Mouse (Mus musculus) forebrain, embryonic 14.5 days (tissue): ENCODE results near the gene Clmp. TPM values are rescaled to one million over a fixed set of nuclear protein-coding genes. Genes with fewer than 3 reads are reported as not detected.
"Not testable (repeated sequence)": the region's sequence is repeated elsewhere in the genome, so short reads cannot be mapped to it uniquely, and the experiment has no call there.

Experiments used
- ATAC-seq: fragments of 200-750 bp; cut with Nextera tagmentation; 2 replicates; pipeline ENCODE4 v1.8.0; 2017; ENCODE audit warnings: mild to moderate bottlenecking, moderate library complexity
- DNase-seq: peaks from one replicate; pipeline ENCODE4 v3.0.0-alpha.2; 2015; ENCODE audit warnings: low spot score
- H3K27ac ChIP-seq: fragments of 300-500 bp; sonication (generic); 2 replicates; pipeline ENCODE4 v1.5.1; 2014; ENCODE audit warnings: low read depth, mild to moderate bottlenecking, control low read depth, low read length, moderate library complexity
- H3K27me3 ChIP-seq: fragments of 300-500 bp; sonication (generic); replicated peaks from 2 replicates; pipeline ENCODE4 v1.6.1; 2014; ENCODE audit warnings: low read length, control low read depth, mixed read lengths; ENCODE audit not compliant: control insufficient read depth, insufficient read depth
- H3K36me3 ChIP-seq: fragments of 300-500 bp; sonication (generic); 2 replicates; pipeline ENCODE4 v1.6.1; 2014; ENCODE audit warnings: low read length, control low read depth; ENCODE audit not compliant: control insufficient read depth, insufficient read depth
- H3K4me1 ChIP-seq: fragments of 300-500 bp; sonication (generic); 2 replicates; pipeline ENCODE4 v1.6.1; 2014; ENCODE audit warnings: antibody characterized with exemption, low read length, control low read depth; ENCODE audit not compliant: control insufficient read depth, insufficient read depth
- H3K4me2 ChIP-seq: fragments of 300-500 bp; sonication (generic); 2 replicates; pipeline ENCODE4 v1.6.1; 2014; ENCODE audit warnings: mild to moderate bottlenecking, control low read depth, low read length
- H3K4me3 ChIP-seq: fragments of 300-500 bp; sonication (generic); 2 replicates; pipeline ENCODE4 v1.5.1; 2014; ENCODE audit warnings: low read depth, low read length, control low read depth
- H3K9ac ChIP-seq: fragments of 300-500 bp; sonication (generic); 2 replicates; pipeline ENCODE4 v1.6.1; 2014; ENCODE audit warnings: mild to moderate bottlenecking, low read length, control low read depth, moderate library complexity
- H3K9me3 ChIP-seq: fragments of 300-500 bp; sonication (generic); replicated peaks from 2 replicates; pipeline ENCODE4 v1.6.1; 2016; ENCODE audit warnings: low read length, control low read depth, mixed read lengths; ENCODE audit not compliant: control insufficient read depth
- WGBS: fragments of 180-500 bp; shearing (Covaris S2); extraction: QIAGEN DNeasy Blood & Tissue Kit; methylation state at CpG from one replicate; pipeline ENCODE4 v1.1.7; 2014; 5-methylcytosine and 5-hydroxymethylcytosine counted together
- polyA plus RNA-seq: library from polyadenylated mRNA; unstranded; fragments of >200 nt; fragmentation: Nextera tagmentation; extraction: Ambion mirVana; gene quantifications from 2 replicates; pipeline ENCODE4 v1.2.1, GENCODE M21; 2014

Gene Clmp
- polyA plus RNA-seq, 1 experiment from 2014 or later = 45.6 TPM

DNA sequence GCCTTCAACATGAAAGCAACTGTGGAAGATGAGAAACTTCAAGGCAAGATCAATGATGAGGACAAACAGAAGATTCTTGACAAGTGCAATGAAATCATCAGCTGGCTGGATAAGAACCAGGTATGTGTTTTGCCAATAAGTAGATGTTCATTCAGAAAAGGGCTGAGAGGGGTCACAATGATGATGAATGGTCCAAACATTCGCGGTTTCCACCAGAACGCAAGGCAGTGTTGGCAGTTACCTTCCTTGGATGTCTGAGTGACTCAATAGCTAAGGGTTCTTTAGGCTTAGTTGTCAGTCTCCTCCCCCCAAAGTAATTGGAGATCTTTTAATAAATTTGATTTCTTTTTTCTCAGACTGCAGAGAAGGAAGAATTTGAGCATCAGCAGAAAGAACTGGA lies 118.8 kb downstream of the Clmp start:
- H3K4me3 ChIP-seq, DNase-seq, H3K27ac ChIP-seq, ATAC-seq, H3K9me3 ChIP-seq, H3K4me2 ChIP-seq, H3K9ac ChIP-seq, H3K27me3 ChIP-seq: not testable (repeated sequence)
- peaks cover 49% of the 10 kb centered on the region for H3K36me3 ChIP-seq
- 53% methylated on average over 3 of the region's 3 CpGs for WGBS
- H3K4me1 ChIP-seq = peaks cover 23% of the 10 kb centered on the region

- Histone ChIP-seq H3K4me1 (peaks cover 23% of the 10 kb centered on the region), H3K27me3 (no peaks in the 10 kb centered on the region), H3K4me3 (peak overlapping the region; percentile 4; the same call in 1 of the 2 replicates), H3K9ac (no peak overlapping the region), H3K4me2 (peak overlapping the region; percentile 29), H3K9me3 (no peaks in the 10 kb centered on the region), H3K36me3 (peaks cover 49% of the 10 kb centered on the region), H3K27ac (no peak overlapping the region)
- ATAC-seq (no peak), DNase-seq (peak; percentile 92)
- 19% methylated on average over 2 of the region's 2 CpGs for WGBS
These were observed 119.5 kb downstream of the Clmp start for GRCm38 (mm10) chr9:40805263-40805662.

- Histone ChIP-seq H3K4me1 (peaks cover 23% of the 10 kb centered on the region), H3K36me3 (peaks cover 49% of the 10 kb centered on the region), H3K4me2 (no peak overlapping the region), H3K4me3 (no peak overlapping the region), H3K9me3 (no peaks in the 10 kb centered on the region), H3K9ac (no peak overlapping the region), H3K27ac (peak overlapping the region; percentile 22), H3K27me3 (no peaks in the 10 kb centered on the region)
- DNase-seq = peak; percentile 90
- 23% methylated on average over 5 of the region's 5 CpGs for whole genome bisulfite sequencing
- peak; percentile 21 for ATAC-seq
These were observed 120.9 kb downstream of the Clmp start for GRCm38 (mm10) chr9:40806440-40807288.

DNA sequence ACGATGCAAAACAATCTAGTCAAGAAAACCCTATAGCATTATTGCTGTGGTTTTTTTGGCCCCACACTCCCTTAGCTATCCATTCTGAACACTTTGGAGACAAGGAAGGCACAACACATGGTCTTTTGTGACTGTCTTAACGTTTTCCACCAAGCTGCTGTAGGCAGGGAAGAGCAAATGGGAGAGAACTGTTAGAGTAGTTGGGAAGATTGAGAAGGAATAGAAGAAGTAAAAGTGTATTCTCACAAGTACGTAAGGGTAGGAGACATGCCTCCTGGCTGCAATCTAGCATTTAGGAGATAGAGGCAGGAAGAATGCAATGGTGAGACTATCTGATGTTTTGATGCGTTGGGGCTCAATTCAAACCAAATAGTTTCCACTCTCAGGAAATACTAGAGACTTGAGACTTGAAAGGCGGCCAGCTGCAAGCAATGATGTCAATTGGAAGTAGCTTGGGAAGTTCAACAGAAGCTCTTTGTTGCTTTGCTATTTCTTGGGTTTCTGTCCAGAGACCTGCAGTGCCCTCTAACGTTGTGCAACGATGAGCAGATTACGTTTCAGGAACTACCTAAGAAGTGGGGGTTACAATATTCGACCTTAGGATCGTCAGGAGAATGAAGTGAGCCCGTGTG lies 121.6 kb downstream of the Clmp start:
- peak; percentile 45 for DNase-seq

DNA sequence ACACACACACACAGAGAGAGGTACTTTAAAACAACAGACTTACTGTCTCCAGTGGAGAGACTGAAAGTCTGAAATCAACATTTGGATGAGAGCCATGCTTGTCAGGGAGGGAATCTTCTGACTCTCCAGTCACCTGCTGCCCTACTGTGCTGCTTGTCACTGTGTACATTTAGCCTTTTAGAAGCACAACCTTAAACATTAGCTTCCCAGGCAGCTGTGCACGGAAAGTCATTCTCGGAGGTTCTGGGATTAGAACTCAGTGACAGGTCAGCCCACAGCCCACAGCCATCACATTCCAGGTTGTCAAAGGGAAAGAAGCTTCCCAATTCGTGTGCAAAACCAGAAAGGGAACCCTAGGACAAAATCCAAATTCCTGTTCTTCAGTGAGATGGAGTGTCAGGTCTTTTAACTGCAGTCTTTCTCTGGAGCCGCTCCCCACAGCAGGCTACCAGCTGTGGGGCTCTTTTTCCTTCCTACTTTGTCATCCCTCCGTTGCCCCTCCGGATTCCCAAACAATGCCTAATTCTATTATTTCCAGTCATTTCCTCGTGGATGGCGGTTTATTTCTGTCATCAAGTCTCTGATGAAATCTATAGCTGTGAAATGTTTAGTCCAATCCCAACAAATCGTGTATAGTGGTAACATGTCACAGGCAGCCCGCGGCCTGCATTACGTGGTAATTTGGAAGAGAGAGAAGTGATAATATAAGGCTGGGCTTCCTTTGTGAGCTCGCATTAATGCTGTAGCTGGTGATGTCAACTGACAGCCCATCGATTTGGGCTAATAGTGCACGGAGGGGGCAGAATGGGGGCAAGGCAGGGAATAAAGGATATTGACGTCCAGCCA lies 122.5 kb downstream of the Clmp start:
- H3K27ac ChIP-seq = peak overlapping the region; percentile 56; the same call in 1 of the 2 replicates
- no peak overlapping the region for H3K4me2 ChIP-seq
- DNase-seq = peak; percentile 65
- H3K36me3 ChIP-seq = peaks cover 47% of the 10 kb centered on the region
- peak overlapping the region; percentile 26; the same call in 1 of the 2 replicates for H3K9ac ChIP-seq
- ATAC-seq = peak; percentile 22; the same call in 1 of the 2 replicates
- WGBS = 15% methylated on average over 16 of the region's 16 CpGs
- peaks cover 23% of the 10 kb centered on the region for H3K4me1 ChIP-seq
- no peaks in the 10 kb centered on the region for H3K27me3 ChIP-seq
- H3K9me3 ChIP-seq = no peaks in the 10 kb centered on the region
- H3K4me3 ChIP-seq = no peak overlapping the region

More for the DNA sequence above, 121.6 kb downstream of the Clmp start:
- H3K9me3 ChIP-seq = no peaks in the 10 kb centered on the region
- H3K27me3 ChIP-seq = no peaks in the 10 kb centered on the region
- H3K4me2 ChIP-seq = no peak overlapping the region
- H3K4me1 ChIP-seq = peaks cover 23% of the 10 kb centered on the region
- peaks cover 49% of the 10 kb centered on the region for H3K36me3 ChIP-seq
- 27% methylated on average over 11 of the region's 11 CpGs for WGBS
- ATAC-seq = no peak
- no peak overlapping the region for H3K9ac ChIP-seq
- 0 out of 2 replicates have a peak overlapping the region, but pooled peaks have one; percentile 39 for H3K27ac ChIP-seq
- no peak overlapping the region for H3K4me3 ChIP-seq

- Histone ChIP-seq H3K36me3 (peaks cover 41% of the 10 kb centered on the region), H3K4me3 (no peak overlapping the region), H3K9ac (no peak overlapping the region), H3K4me2 (no peak overlapping the region), H3K9me3 (no peaks in the 10 kb centered on the region), H3K27me3 (no peaks in the 10 kb centered on the region), H3K27ac (peak overlapping the region; percentile 56; the same call in 1 of the 2 replicates), H3K4me1 (peaks cover 23% of the 10 kb centered on the region)
- ATAC-seq = 0 out of 2 replicates have a peak, but pooled peaks have one; percentile 2
- WGBS = 19% methylated on average over 8 of the region's 8 CpGs
- DNase-seq = peak; percentile 25
These were observed 123.1 kb downstream of the Clmp start for GRCm38 (mm10) chr9:40808907-40809280.

GRCm38 (mm10) chr9:40811860-40812259 lies 126.1 kb downstream of the Clmp start:
- peaks cover 8% of the 10 kb centered on the region; the same call in 1 of the 2 replicates for H3K4me1 ChIP-seq
- no peak for DNase-seq
- H3K9ac ChIP-seq = no peak overlapping the region
- H3K9me3 ChIP-seq = no peaks in the 10 kb centered on the region
- H3K36me3 ChIP-seq = peaks cover 11% of the 10 kb centered on the region; the same call in 1 of the 2 replicates
- H3K27me3 ChIP-seq = no peaks in the 10 kb centered on the region
- ATAC-seq = no peak
- no peak overlapping the region for H3K27ac ChIP-seq
- no peak overlapping the region for H3K4me3 ChIP-seq
- no peak overlapping the region for H3K4me2 ChIP-seq
- WGBS = 47% methylated on average over 2 of the region's 2 CpGs

DNA sequence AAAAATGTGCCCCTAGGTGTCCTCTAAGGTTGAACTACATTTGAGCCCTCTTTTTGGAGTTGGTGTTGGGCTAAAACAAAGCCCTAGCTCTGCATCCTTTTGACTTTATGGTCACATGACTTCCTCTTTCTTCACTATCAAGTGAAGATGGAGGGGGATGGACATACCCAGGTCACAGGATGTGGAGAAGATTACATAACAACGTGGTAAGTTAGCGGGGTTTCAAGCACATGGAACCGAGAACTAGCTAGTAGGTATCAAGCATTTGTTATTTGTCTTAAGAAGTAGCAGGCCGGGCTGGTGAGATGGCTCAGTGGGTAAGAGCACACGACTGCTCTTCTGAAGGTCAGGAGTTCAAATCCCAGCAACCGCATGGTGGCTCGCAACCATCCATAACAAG lies 128.3 kb downstream of the Clmp start:
- Histone ChIP-seq H3K4me3 (no peak overlapping the region), H3K27ac (no peak overlapping the region), H3K9me3 (no peaks in the 10 kb centered on the region), H3K4me1 (no peaks in the 10 kb centered on the region), H3K36me3 (0 out of 2 replicates have a peak, but pooled peaks cover 3% of the 10 kb centered on the region), H3K27me3 (no peaks in the 10 kb centered on the region), H3K9ac (no peak overlapping the region), H3K4me2 (no peak overlapping the region)
- DNase-seq = no peak
- WGBS = 93% methylated on average over 7 of the region's 7 CpGs
- no peak for ATAC-seq
